Mouse (Mus musculus) bone marrow macrophage, adult 2 months (primary cell): ENCODE results near the gene Cbln1. TPM values are rescaled to one million over a fixed set of nuclear protein-coding genes. Genes with fewer than 3 reads are reported as not detected.
A peak's percentile ranks its signal among the peaks of the same experiment; 100 is the strongest.

Experiments used
- H3K27ac ChIP-seq: 2 replicates; pipeline ENCODE4 v1.5.1; 2012; ENCODE audit warnings: low read depth, low read length; ENCODE audit not compliant: insufficient read depth
- H3K4me1 ChIP-seq: 2 replicates; pipeline ENCODE4 v1.6.1; 2012; ENCODE audit warnings: low read length; ENCODE audit not compliant: control insufficient read depth, insufficient read depth
- H3K4me3 ChIP-seq: 2 replicates; pipeline ENCODE4 v1.5.1; 2012; ENCODE audit warnings: mild to moderate bottlenecking, low read length, moderate library complexity; ENCODE audit not compliant: insufficient read depth
- CTCF ChIP-seq: IDR thresholded peaks from 2 replicates; pipeline ENCODE4 v1.5.1; 2012; ENCODE audit warnings: low read depth, mild to moderate bottlenecking, low read length, moderate library complexity
- POLR2A ChIP-seq: IDR thresholded peaks from 2 replicates; pipeline ENCODE4 v1.6.1; 2012; ENCODE audit warnings: mild to moderate bottlenecking, low read depth, low read length, borderline replicate concordance
- polyA plus RNA-seq: library from polyadenylated mRNA; stranded (reverse); fragments of >200 nt; gene quantifications from 2 replicates; pipeline ENCODE4 v1.2.4, GENCODE M21; 2012; ENCODE audit not compliant: missing spikeins, insufficient read depth, insufficient read length

The Cbln1 gene
- polyA plus RNA-seq, 1 experiment: not detected

GRCm38 (mm10) chr8:87494862-87495261 is 22.5 kb upstream of the Cbln1 start:
- Histone ChIP-seq H3K4me3 (no peak overlapping the region), H3K27ac (no peak overlapping the region), H3K4me1 (no peaks in the 10 kb centered on the region)
- no peak for TF ChIP-seq CTCF
- TF ChIP-seq POLR2A: no peak

GRCm38 (mm10) chr8:87489841-87490415 is 17.5 kb upstream of the Cbln1 start:
- H3K27ac ChIP-seq: no peak overlapping the region
- TF ChIP-seq POLR2A (no peak), CTCF (no peak)
- H3K4me1 ChIP-seq: no peaks in the 10 kb centered on the region
- no peak overlapping the region for H3K4me3 ChIP-seq

- Histone ChIP-seq H3K27ac (no peak overlapping the region), H3K4me3 (no peak overlapping the region), H3K4me1 (no peaks in the 10 kb centered on the region)
- TF ChIP-seq CTCF: no peak
- no peak for TF ChIP-seq POLR2A
These were observed 9.0 kb upstream of the Cbln1 start for GRCm38 (mm10) chr8:87481396-87481795.

- Histone ChIP-seq H3K4me3 (no peak overlapping the region), H3K4me1 (no peaks in the 10 kb centered on the region), H3K27ac (no peak overlapping the region)
- TF ChIP-seq POLR2A (no peak), CTCF (no peak)
These were observed 5.8 kb upstream of the Cbln1 start for GRCm38 (mm10) chr8:87478221-87478620.

GRCm38 (mm10) chr8:87477102-87477645 is 4.8 kb upstream of the Cbln1 start:
- no peak for TF ChIP-seq CTCF
- TF ChIP-seq POLR2A: no peak
- H3K27ac ChIP-seq: no peak overlapping the region
- H3K4me1 ChIP-seq: no peaks in the 10 kb centered on the region
- no peak overlapping the region for H3K4me3 ChIP-seq

GRCm38 (mm10) chr8:87475551-87475950 is 3.1 kb upstream of the Cbln1 start:
- TF ChIP-seq POLR2A (no peak), CTCF (no peak)
- Histone ChIP-seq H3K4me1 (no peaks in the 10 kb centered on the region), H3K4me3 (no peak overlapping the region), H3K27ac (no peak overlapping the region)

GRCm38 (mm10) chr8:87474379-87474778 is 2.0 kb upstream of the Cbln1 start:
- H3K4me1 ChIP-seq: no peaks in the 10 kb centered on the region
- no peak overlapping the region for H3K27ac ChIP-seq
- TF ChIP-seq CTCF (no peak), POLR2A (no peak)
- no peak overlapping the region for H3K4me3 ChIP-seq

- H3K4me1 ChIP-seq: no peaks in the 10 kb centered on the region
- TF ChIP-seq POLR2A (no peak), CTCF (no peak)
- no peak overlapping the region for H3K27ac ChIP-seq
- no peak overlapping the region for H3K4me3 ChIP-seq
These were observed 1.5 kb upstream of the Cbln1 start for GRCm38 (mm10) chr8:87473940-87474339.

- H3K4me3 ChIP-seq: peak overlapping the region; percentile 62
- TF ChIP-seq CTCF (no peak), POLR2A (no peak)
- H3K27ac ChIP-seq: no peak overlapping the region
- no peaks in the 10 kb centered on the region for H3K4me1 ChIP-seq
These were observed 905 bp upstream of the Cbln1 start for GRCm38 (mm10) chr8:87473314-87473713.

GRCm38 (mm10) chr8:87471603-87472270 is 672 bp downstream of the Cbln1 start:
- H3K4me1 ChIP-seq: no peaks in the 10 kb centered on the region
- no peak overlapping the region for H3K27ac ChIP-seq
- TF ChIP-seq CTCF (no peak), POLR2A (no peak)
- no peak overlapping the region for H3K4me3 ChIP-seq
